Mouse (Mus musculus): ENCODE measurements at regions not wholly inside any gene's neighbourhood (a gene's known extent, or its start where the extent isn't known, plus 50 kb on each side); places are given as distances from the start of the nearest gene placed in this dataset.

- ATAC-seq (replicated peaks; ENCODE audit: extremely low read depth, insufficient read depth, low FRiP score): no peak
- Histone ChIP-seq H3K27me3 (ENCODE audit: control insufficient read depth, insufficient read depth, low read length) (no peaks in the 10 kb centered on the region), H3K4me2 (ENCODE audit: low read depth, low read length) (no peak overlapping the region), H3K36me3 (ENCODE audit: control insufficient read depth, insufficient read depth) (no peaks in the 10 kb centered on the region), H3K9ac (ENCODE audit: low read length) (no peak overlapping the region), H3K27ac (ENCODE audit: low read length) (no peak overlapping the region), H3K4me3 (ENCODE audit: low read length) (no peak overlapping the region), H3K9me3 (replicated peaks; ENCODE audit: control insufficient read depth, low read length) (no peaks in the 10 kb centered on the region), H3K4me1 (ENCODE audit: control insufficient read depth, insufficient read depth, low read length) (no peaks in the 10 kb centered on the region)
- 84% methylated on average over 9 of the region's 9 CpGs for WGBS
These were observed 407.4 kb upstream of the Intu start for GRCm38 (mm10) chr3:40123558-40124236.

DNA sequence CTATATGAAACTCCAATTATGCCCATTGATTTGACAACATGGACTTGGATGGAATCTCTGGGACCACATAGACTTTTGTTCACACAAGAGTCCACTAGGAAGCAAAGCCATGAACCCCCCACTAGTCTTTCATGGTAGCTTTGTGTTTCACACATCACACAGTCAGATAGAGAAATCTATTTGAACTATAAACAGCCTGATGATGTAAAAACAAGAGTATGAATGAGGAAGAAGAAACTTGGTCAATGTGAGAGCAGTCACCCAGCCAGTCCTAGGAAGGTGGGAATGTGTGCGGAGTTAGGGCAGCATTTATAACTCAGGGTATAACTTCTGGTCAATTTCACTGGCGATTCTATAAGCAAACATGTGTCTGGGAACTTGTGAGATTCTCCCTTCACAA is 404.2 kb upstream of the Intu start:
- no peak for ATAC-seq (replicated peaks; ENCODE audit: extremely low read depth, insufficient read depth, low FRiP score)
- no peak overlapping the region for H3K4me3 ChIP-seq (ENCODE audit: low read length)
- H3K9ac ChIP-seq (ENCODE audit: low read length): no peak overlapping the region
- H3K9me3 ChIP-seq (replicated peaks; ENCODE audit: control insufficient read depth, low read length): no peaks in the 10 kb centered on the region
- 74% methylated on average over 2 of the region's 2 CpGs for WGBS
- H3K27ac ChIP-seq (ENCODE audit: low read length): no peak overlapping the region
- peaks cover 4% of the 10 kb centered on the region for H3K4me1 ChIP-seq (ENCODE audit: control insufficient read depth, insufficient read depth, low read length)
- H3K4me2 ChIP-seq (ENCODE audit: low read depth, low read length): no peak overlapping the region
- H3K27me3 ChIP-seq (ENCODE audit: control insufficient read depth, insufficient read depth, low read length): no peaks in the 10 kb centered on the region
- no peaks in the 10 kb centered on the region for H3K36me3 ChIP-seq (ENCODE audit: control insufficient read depth, insufficient read depth)

DNA sequence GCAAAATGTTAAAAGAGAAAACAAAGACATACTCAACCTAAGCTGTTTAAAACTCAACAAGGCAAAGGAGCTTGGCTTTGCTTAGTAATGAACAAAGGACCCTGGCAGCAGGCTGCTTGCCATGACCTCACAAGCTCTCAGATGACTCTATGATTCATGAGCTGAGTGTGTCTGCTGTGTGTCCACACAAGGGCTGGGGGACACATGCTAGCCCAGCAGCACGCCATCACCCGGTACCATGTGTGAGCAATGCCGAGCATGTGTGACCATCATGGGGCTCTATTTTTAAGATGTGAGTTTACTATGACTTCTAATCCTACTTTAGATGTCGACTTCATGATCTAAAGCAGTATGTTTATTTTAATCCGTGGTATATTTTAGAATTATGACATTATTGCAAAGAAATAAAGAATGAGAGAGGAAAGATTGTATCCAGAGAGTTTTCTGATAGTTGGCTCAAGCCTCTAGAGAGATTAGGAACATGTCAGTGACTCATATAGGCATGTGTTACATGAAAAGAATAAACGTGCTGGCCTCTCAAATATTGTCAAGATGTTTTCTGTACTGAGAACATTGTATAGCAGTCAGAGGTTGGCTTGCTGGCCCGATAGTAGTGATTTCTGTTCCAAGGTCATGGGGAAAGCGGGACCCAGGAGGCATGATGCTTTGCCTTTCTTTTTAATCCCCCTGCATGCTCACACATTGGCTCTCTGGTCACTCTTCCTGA is 400.1 kb upstream of the Intu start:
- Histone ChIP-seq H3K4me3 (ENCODE audit: low read length) (no peak overlapping the region), H3K27ac (ENCODE audit: low read length) (no peak overlapping the region), H3K4me1 (ENCODE audit: control insufficient read depth, insufficient read depth, low read length) (peaks cover 4% of the 10 kb centered on the region), H3K4me2 (ENCODE audit: low read depth, low read length) (no peak overlapping the region), H3K9me3 (replicated peaks; ENCODE audit: control insufficient read depth, low read length) (no peaks in the 10 kb centered on the region), H3K36me3 (ENCODE audit: control insufficient read depth, insufficient read depth) (no peaks in the 10 kb centered on the region), H3K27me3 (ENCODE audit: control insufficient read depth, insufficient read depth, low read length) (no peaks in the 10 kb centered on the region), H3K9ac (ENCODE audit: low read length) (no peak overlapping the region)
- ATAC-seq (replicated peaks; ENCODE audit: extremely low read depth, insufficient read depth, low FRiP score): no peak
- 68% methylated on average over 8 of the region's 8 CpGs for WGBS

GRCm38 (mm10) chr3:40138671-40139070 is 392.4 kb upstream of the Intu start:
- no peak overlapping the region for H3K4me3 ChIP-seq (ENCODE audit: low read length)
- 77% methylated on average over 5 of the region's 5 CpGs for WGBS
- no peak for ATAC-seq (replicated peaks; ENCODE audit: extremely low read depth, insufficient read depth, low FRiP score)
- no peak overlapping the region for H3K4me2 ChIP-seq (ENCODE audit: low read depth, low read length)
- H3K9ac ChIP-seq (ENCODE audit: low read length): no peak overlapping the region
- no peaks in the 10 kb centered on the region for H3K9me3 ChIP-seq (replicated peaks; ENCODE audit: control insufficient read depth, low read length)
- no peaks in the 10 kb centered on the region for H3K27me3 ChIP-seq (ENCODE audit: control insufficient read depth, insufficient read depth, low read length)
- H3K4me1 ChIP-seq (ENCODE audit: control insufficient read depth, insufficient read depth, low read length): no peaks in the 10 kb centered on the region
- H3K36me3 ChIP-seq (ENCODE audit: control insufficient read depth, insufficient read depth): no peaks in the 10 kb centered on the region
- no peak overlapping the region for H3K27ac ChIP-seq (ENCODE audit: low read length)

DNA sequence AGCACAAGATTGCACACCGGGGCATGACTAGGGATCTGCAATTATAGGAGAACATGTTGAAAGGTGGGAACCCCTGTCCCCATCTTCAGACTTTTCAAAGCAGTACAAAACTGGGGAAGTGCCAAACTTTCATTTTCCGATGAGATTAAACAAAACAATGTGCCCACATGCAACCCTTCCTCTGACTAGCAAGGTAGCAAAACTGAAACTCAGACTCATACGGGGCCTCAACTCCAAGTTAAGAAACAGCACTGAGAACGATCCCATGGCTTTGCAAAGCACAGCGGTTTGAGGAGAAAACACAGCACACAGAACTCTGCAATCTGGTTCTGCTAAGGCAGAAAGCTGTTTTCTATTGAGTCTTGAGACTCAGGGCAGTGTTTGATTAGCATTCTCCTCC is 388.9 kb upstream of the Intu start:
- Histone ChIP-seq H3K27ac (ENCODE audit: low read length) (no peak overlapping the region), H3K9ac (ENCODE audit: low read length) (no peak overlapping the region), H3K4me3 (ENCODE audit: low read length) (no peak overlapping the region), H3K4me1 (ENCODE audit: control insufficient read depth, insufficient read depth, low read length) (no peaks in the 10 kb centered on the region), H3K36me3 (ENCODE audit: control insufficient read depth, insufficient read depth) (no peaks in the 10 kb centered on the region), H3K27me3 (ENCODE audit: control insufficient read depth, insufficient read depth, low read length) (no peaks in the 10 kb centered on the region), H3K9me3 (replicated peaks; ENCODE audit: control insufficient read depth, low read length) (no peaks in the 10 kb centered on the region), H3K4me2 (ENCODE audit: low read depth, low read length) (no peak overlapping the region)
- WGBS: 78% methylated on average over 5 of the region's 5 CpGs
- ATAC-seq (replicated peaks; ENCODE audit: extremely low read depth, insufficient read depth, low FRiP score): no peak

DNA sequence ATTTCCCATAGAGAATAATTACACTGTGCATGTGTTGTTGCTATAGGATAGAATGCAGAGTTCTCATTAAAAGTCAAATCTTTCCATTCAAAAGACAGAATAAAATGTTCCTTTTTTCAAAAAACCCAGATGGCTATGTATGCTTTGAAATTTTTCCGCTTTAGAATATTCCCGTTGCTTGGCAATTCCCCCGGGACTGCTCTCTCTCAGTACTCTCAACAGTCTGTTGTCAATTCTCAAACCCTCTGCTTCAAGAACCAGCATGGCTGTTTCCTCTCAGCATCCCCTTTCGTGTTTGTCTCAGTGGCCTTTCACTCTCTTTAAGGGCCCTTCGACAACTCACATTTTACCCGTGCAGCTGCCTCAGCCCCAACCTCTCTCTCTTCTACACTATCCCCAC is 372.5 kb upstream of the Intu start:
- Histone ChIP-seq H3K4me2 (ENCODE audit: low read depth, low read length) (no peak overlapping the region), H3K27ac (ENCODE audit: low read length) (no peak overlapping the region), H3K4me3 (ENCODE audit: low read length) (no peak overlapping the region), H3K9me3 (replicated peaks; ENCODE audit: control insufficient read depth, low read length) (no peaks in the 10 kb centered on the region), H3K4me1 (ENCODE audit: control insufficient read depth, insufficient read depth, low read length) (no peaks in the 10 kb centered on the region), H3K9ac (ENCODE audit: low read length) (no peak overlapping the region), H3K27me3 (ENCODE audit: control insufficient read depth, insufficient read depth, low read length) (no peaks in the 10 kb centered on the region), H3K36me3 (ENCODE audit: control insufficient read depth, insufficient read depth) (no peaks in the 10 kb centered on the region)
- no peak for ATAC-seq (replicated peaks; ENCODE audit: extremely low read depth, insufficient read depth, low FRiP score)
- WGBS: 66% methylated on average over 6 of the region's 6 CpGs

GRCm38 (mm10) chr3:40159591-40160145 is 371.4 kb upstream of the Intu start:
- ATAC-seq (replicated peaks; ENCODE audit: extremely low read depth, insufficient read depth, low FRiP score): no peak
- 60% methylated on average over 9 of the region's 9 CpGs for WGBS
- Histone ChIP-seq H3K27ac (ENCODE audit: low read length) (no peak overlapping the region), H3K4me2 (ENCODE audit: low read depth, low read length) (no peak overlapping the region), H3K4me3 (ENCODE audit: low read length) (no peak overlapping the region), H3K9ac (ENCODE audit: low read length) (no peak overlapping the region), H3K27me3 (ENCODE audit: control insufficient read depth, insufficient read depth, low read length) (no peaks in the 10 kb centered on the region), H3K9me3 (replicated peaks; ENCODE audit: control insufficient read depth, low read length) (no peaks in the 10 kb centered on the region), H3K36me3 (ENCODE audit: control insufficient read depth, insufficient read depth) (no peaks in the 10 kb centered on the region), H3K4me1 (ENCODE audit: control insufficient read depth, insufficient read depth, low read length) (no peaks in the 10 kb centered on the region)

GRCm38 (mm10) chr3:40164181-40164580 is 366.9 kb upstream of the Intu start:
- Histone ChIP-seq H3K9ac (ENCODE audit: low read length) (no peak overlapping the region), H3K4me1 (ENCODE audit: control insufficient read depth, insufficient read depth, low read length) (no peaks in the 10 kb centered on the region), H3K4me2 (ENCODE audit: low read depth, low read length) (no peak overlapping the region), H3K9me3 (replicated peaks; ENCODE audit: control insufficient read depth, low read length) (no peaks in the 10 kb centered on the region), H3K27me3 (ENCODE audit: control insufficient read depth, insufficient read depth, low read length) (no peaks in the 10 kb centered on the region), H3K27ac (ENCODE audit: low read length) (no peak overlapping the region), H3K4me3 (ENCODE audit: low read length) (no peak overlapping the region), H3K36me3 (ENCODE audit: control insufficient read depth, insufficient read depth) (no peaks in the 10 kb centered on the region)
- WGBS: 67% methylated on average over 1 of the region's 1 CpGs
- ATAC-seq (replicated peaks; ENCODE audit: extremely low read depth, insufficient read depth, low FRiP score): no peak

- Histone ChIP-seq H3K9me3 (replicated peaks; ENCODE audit: control insufficient read depth, low read length) (no peaks in the 10 kb centered on the region), H3K27ac (ENCODE audit: low read length) (no peak overlapping the region), H3K4me1 (ENCODE audit: control insufficient read depth, insufficient read depth, low read length) (no peaks in the 10 kb centered on the region), H3K4me3 (ENCODE audit: low read length) (no peak overlapping the region), H3K27me3 (ENCODE audit: control insufficient read depth, insufficient read depth, low read length) (no peaks in the 10 kb centered on the region), H3K9ac (ENCODE audit: low read length) (no peak overlapping the region), H3K36me3 (ENCODE audit: control insufficient read depth, insufficient read depth) (no peaks in the 10 kb centered on the region), H3K4me2 (ENCODE audit: low read depth, low read length) (no peak overlapping the region)
- no peak for ATAC-seq (replicated peaks; ENCODE audit: extremely low read depth, insufficient read depth, low FRiP score)
- 82% methylated on average over 12 of the region's 12 CpGs for WGBS
These were observed 363.0 kb upstream of the Intu start for GRCm38 (mm10) chr3:40167970-40168626.
